Mouse (Mus musculus) lung, embryonic 16.5 days (tissue): ENCODE measurements at regions not wholly inside any gene's neighbourhood (a gene's known extent, or its start where the extent isn't known, plus 50 kb on each side); places are given as distances from the start of the nearest gene placed in this dataset.

Experiments
- ATAC-seq: fragments of 200-750 bp; cut with Nextera tagmentation; 2 replicates; pipeline ENCODE4 v1.8.0; 2017; ENCODE audit warnings: low read depth, mild to moderate bottlenecking, moderate library complexity
- H3K27ac ChIP-seq: fragments of 300-500 bp; sonication (generic); 2 replicates; pipeline ENCODE4 v1.5.1; 2014; ENCODE audit warnings: mild to moderate bottlenecking, control low read depth, low read length
- H3K27me3 ChIP-seq: fragments of 300-500 bp; sonication (generic); 2 replicates; pipeline ENCODE4 v1.6.1; 2014; ENCODE audit warnings: low read depth, low read length, mixed read lengths; ENCODE audit not compliant: control insufficient read depth, insufficient read depth
- H3K36me3 ChIP-seq: fragments of 300-500 bp; sonication (generic); 2 replicates; pipeline ENCODE4 v1.6.1; 2014; ENCODE audit warnings: low read length; ENCODE audit not compliant: control insufficient read depth, insufficient read depth
- H3K4me1 ChIP-seq: fragments of 300-500 bp; sonication (generic); replicated peaks from 2 replicates; pipeline ENCODE4 v1.6.1; 2014; ENCODE audit warnings: low read length, mixed read lengths; ENCODE audit not compliant: control insufficient read depth, insufficient read depth
- H3K4me2 ChIP-seq: fragments of 300-500 bp; sonication (generic); 2 replicates; pipeline ENCODE4 v1.6.1; 2014; ENCODE audit warnings: low read depth, low read length, control low read depth
- H3K4me3 ChIP-seq: fragments of 300-500 bp; sonication (generic); 2 replicates; pipeline ENCODE4 v1.5.1; 2014; ENCODE audit warnings: mild to moderate bottlenecking, low read length, control low read depth
- H3K9ac ChIP-seq: fragments of 300-500 bp; sonication (generic); 2 replicates; pipeline ENCODE4 v1.6.1; 2014; ENCODE audit warnings: low read length, control low read depth
- H3K9me3 ChIP-seq: fragments of 300-500 bp; sonication (generic); 2 replicates; pipeline ENCODE4 v1.6.1; 2016; ENCODE audit warnings: low read length; ENCODE audit not compliant: control insufficient read depth
- WGBS: fragments of 180-500 bp; shearing (Covaris S2); extraction: QIAGEN DNeasy Blood & Tissue Kit; methylation state at CpG from one replicate; pipeline ENCODE4 v1.1.7; 2014; 5-methylcytosine and 5-hydroxymethylcytosine counted together

DNA sequence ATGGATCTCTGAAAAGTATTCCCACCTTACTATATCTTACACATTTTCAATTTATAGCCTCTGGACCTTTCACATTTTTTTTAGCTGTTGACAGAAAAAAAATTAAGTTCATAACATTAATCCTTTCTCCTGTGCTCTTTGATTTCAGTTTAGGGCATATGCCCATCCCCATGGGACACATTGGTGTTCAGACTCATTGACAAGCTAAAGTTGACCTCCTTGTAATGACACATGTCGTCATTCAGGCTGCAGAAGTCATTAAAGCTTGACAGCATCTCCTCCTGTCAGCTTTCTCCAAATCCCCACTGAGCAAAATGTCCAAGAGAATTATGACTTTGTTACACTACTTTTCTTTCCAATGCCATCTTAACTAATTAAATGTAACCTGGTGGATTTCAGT is 322.9 kb upstream of the Fsip2 start:
- Histone ChIP-seq H3K9ac (no peak overlapping the region), H3K4me3 (no peak overlapping the region), H3K27me3 (no peaks in the 10 kb centered on the region), H3K36me3 (no peaks in the 10 kb centered on the region), H3K4me2 (no peak overlapping the region), H3K9me3 (no peaks in the 10 kb centered on the region), H3K27ac (no peak overlapping the region), H3K4me1 (no peaks in the 10 kb centered on the region)
- no peak for ATAC-seq
- 51% methylated on average over 1 of the region's 1 CpGs for WGBS

DNA sequence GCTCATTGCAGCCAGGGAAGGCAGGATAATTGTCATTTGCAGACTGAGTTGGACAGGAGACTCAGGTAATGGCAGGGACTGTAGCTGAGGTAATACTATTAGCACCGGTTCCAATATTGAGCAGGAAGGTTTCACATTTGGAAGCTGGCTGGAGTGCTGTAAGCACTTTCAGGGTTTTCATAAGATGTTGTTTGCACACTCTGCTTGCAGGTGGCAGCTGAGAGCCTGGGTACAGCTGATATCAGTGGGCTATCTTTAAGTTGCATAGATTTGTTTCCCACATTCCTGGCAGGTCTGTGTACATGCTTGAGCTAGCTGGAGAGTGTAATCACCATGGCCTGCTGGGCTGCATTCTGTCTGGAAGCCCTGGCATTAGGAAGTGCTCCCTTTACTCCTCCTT is 299.0 kb upstream of the Fsip2 start:
- Histone ChIP-seq H3K4me1 (no peaks in the 10 kb centered on the region), H3K27me3 (no peaks in the 10 kb centered on the region), H3K36me3 (no peaks in the 10 kb centered on the region), H3K4me3 (no peak overlapping the region), H3K9ac (no peak overlapping the region), H3K4me2 (no peak overlapping the region), H3K9me3 (no peaks in the 10 kb centered on the region), H3K27ac (no peak overlapping the region)
- WGBS: 68% methylated on average over 1 of the region's 1 CpGs
- ATAC-seq: peak; percentile 49; the same call in 1 of the 2 replicates
